Mouse (Mus musculus): ENCODE measurements at regions not wholly inside any gene's neighbourhood (a gene's known extent, or its start where the extent isn't known, plus 50 kb on each side); places are given as distances from the start of the nearest gene placed in this dataset.

- DNase-seq, result no peak
Observed at GRCm38 (mm10) chr6:58752496-58752895, 78.8 kb upstream of the Herc3 start.

- no peak for DNase-seq
Observed at GRCm38 (mm10) chr6:58756309-58757015, 74.8 kb upstream of the Herc3 start.

GRCm38 (mm10) chr6:58757339-58757738, 73.9 kb upstream of the Herc3 start:
- DNase-seq, result no peak

- DNase-seq, result peak; percentile 59
Observed at GRCm38 (mm10) chr6:58770654-58771218, 60.5 kb upstream of the Herc3 start.

- DNase-seq, result peak; percentile 14
Observed at GRCm38 (mm10) chr6:58772014-58772413, 59.3 kb upstream of the Herc3 start.

Measured in kidney, adult 18-20 months (tissue).